Mouse (Mus musculus) limb, embryonic 11.5 days (tissue): ENCODE measurements at regions not wholly inside any gene's neighbourhood (a gene's known extent, or its start where the extent isn't known, plus 50 kb on each side); places are given as distances from the start of the nearest gene placed in this dataset.

ENCODE experiments used
- ATAC-seq: fragments of 200-750 bp; cut with Nextera tagmentation; 2 replicates; pipeline ENCODE4 v1.8.0; 2017; ENCODE audit warnings: low read depth; ENCODE audit not compliant: insufficient number of reproducible peaks, low FRiP score, low TSS enrichment
- DNase-seq: peaks from one replicate; pipeline ENCODE4 v3.0.0-alpha.2; 2015; ENCODE audit warnings: low spot score
- H3K27ac ChIP-seq: fragments of 300-500 bp; sonication (generic); replicated peaks from 2 replicates; pipeline ENCODE4 v1.5.1; 2014; ENCODE audit warnings: low read depth, mild to moderate bottlenecking, low read length
- H3K27me3 ChIP-seq: fragments of 300-500 bp; sonication (generic); 2 replicates; pipeline ENCODE4 v1.6.1; 2014; ENCODE audit warnings: mild to moderate bottlenecking, low read length, mixed read lengths; ENCODE audit not compliant: control insufficient read depth, insufficient read depth
- H3K36me3 ChIP-seq: fragments of 300-500 bp; sonication (generic); 2 replicates; pipeline ENCODE4 v1.6.1; 2014; ENCODE audit warnings: mild to moderate bottlenecking, low read length, moderate library complexity, mixed read lengths; ENCODE audit not compliant: control insufficient read depth, insufficient read depth
- H3K4me1 ChIP-seq: fragments of 300-500 bp; sonication (generic); 2 replicates; pipeline ENCODE4 v1.6.1; 2014; ENCODE audit warnings: low read length, mixed read lengths; ENCODE audit not compliant: control insufficient read depth, insufficient read depth
- H3K4me2 ChIP-seq: fragments of 300-500 bp; sonication (generic); 2 replicates; pipeline ENCODE4 v1.6.1; 2014; ENCODE audit warnings: low read depth, mild to moderate bottlenecking, moderate library complexity; ENCODE audit not compliant: severe bottlenecking
- H3K4me3 ChIP-seq: fragments of 300-500 bp; sonication (generic); 2 replicates; pipeline ENCODE4 v1.5.1; 2014; ENCODE audit warnings: low read depth, low read length
- H3K9ac ChIP-seq: fragments of 300-500 bp; sonication (generic); 2 replicates; pipeline ENCODE4 v1.6.1; 2014; ENCODE audit warnings: mild to moderate bottlenecking, low read length
- H3K9me3 ChIP-seq: fragments of 300-500 bp; sonication (generic); 2 replicates; pipeline ENCODE4 v1.6.1; 2016; ENCODE audit warnings: low read length; ENCODE audit not compliant: control insufficient read depth
- WGBS: fragments of 180-500 bp; shearing (Covaris S2); extraction: QIAGEN DNeasy Blood & Tissue Kit; methylation state at CpG from one replicate; pipeline ENCODE4 v1.1.7; 2014; 5-methylcytosine and 5-hydroxymethylcytosine counted together

GRCm38 (mm10) chr3:38007626-38008025 is 283.3 kb upstream of the Gm5148 start:
- H3K36me3 ChIP-seq = no peaks in the 10 kb centered on the region
- no peak overlapping the region for H3K4me2 ChIP-seq
- no peak for DNase-seq
- 82% methylated on average over 1 of the region's 1 CpGs for WGBS
- H3K4me3 ChIP-seq = no peak overlapping the region
- ATAC-seq = no peak
- no peak overlapping the region for H3K9ac ChIP-seq
- H3K27ac ChIP-seq = no peak overlapping the region
- no peaks in the 10 kb centered on the region for H3K27me3 ChIP-seq
- H3K4me1 ChIP-seq = no peaks in the 10 kb centered on the region; the same call in 1 of the 2 replicates
- no peaks in the 10 kb centered on the region for H3K9me3 ChIP-seq

GRCm38 (mm10) chr3:38002275-38002674 is 278.0 kb upstream of the Gm5148 start:
- WGBS = 95% methylated on average over 10 of the region's 10 CpGs
- Histone ChIP-seq H3K27ac (no peak overlapping the region), H3K4me2 (no peak overlapping the region), H3K4me3 (no peak overlapping the region), H3K36me3 (no peaks in the 10 kb centered on the region), H3K9me3 (no peaks in the 10 kb centered on the region), H3K27me3 (no peaks in the 10 kb centered on the region), H3K4me1 (no peaks in the 10 kb centered on the region), H3K9ac (no peak overlapping the region)
- DNase-seq = no peak
- no peak for ATAC-seq

GRCm38 (mm10) chr3:37999779-38000178 is 275.5 kb upstream of the Gm5148 start:
- no peaks in the 10 kb centered on the region for H3K36me3 ChIP-seq
- 89% methylated on average over 1 of the region's 1 CpGs for WGBS
- DNase-seq (no peak), ATAC-seq (no peak)
- no peak overlapping the region for H3K4me3 ChIP-seq
- peaks cover 5% of the 10 kb centered on the region; the same call in 1 of the 2 replicates for H3K4me1 ChIP-seq
- H3K9ac ChIP-seq = no peak overlapping the region
- H3K27me3 ChIP-seq = no peaks in the 10 kb centered on the region
- H3K9me3 ChIP-seq = no peaks in the 10 kb centered on the region
- H3K4me2 ChIP-seq = no peak overlapping the region
- no peak overlapping the region for H3K27ac ChIP-seq

GRCm38 (mm10) chr3:37997998-37998397 is 273.7 kb upstream of the Gm5148 start:
- H3K4me1 ChIP-seq = peaks cover 5% of the 10 kb centered on the region; the same call in 1 of the 2 replicates
- 87% methylated on average over 3 of the region's 3 CpGs for WGBS
- no peak overlapping the region for H3K9ac ChIP-seq
- no peaks in the 10 kb centered on the region for H3K36me3 ChIP-seq
- DNase-seq (no peak), ATAC-seq (no peak)
- no peak overlapping the region for H3K4me3 ChIP-seq
- H3K27me3 ChIP-seq = no peaks in the 10 kb centered on the region
- H3K9me3 ChIP-seq = no peaks in the 10 kb centered on the region
- H3K4me2 ChIP-seq = no peak overlapping the region
- H3K27ac ChIP-seq = no peak overlapping the region

GRCm38 (mm10) chr3:37989992-37990391 is 265.7 kb upstream of the Gm5148 start:
- Histone ChIP-seq H3K9ac (no peak overlapping the region), H3K4me3 (no peak overlapping the region), H3K4me1 (peaks cover 5% of the 10 kb centered on the region; the same call in 1 of the 2 replicates), H3K4me2 (no peak overlapping the region), H3K36me3 (no peaks in the 10 kb centered on the region), H3K27me3 (no peaks in the 10 kb centered on the region), H3K27ac (no peak overlapping the region), H3K9me3 (no peaks in the 10 kb centered on the region)
- 91% methylated on average over 6 of the region's 6 CpGs for WGBS
- no peak for DNase-seq
- ATAC-seq = no peak

GRCm38 (mm10) chr3:37987775-37988505 is 263.6 kb upstream of the Gm5148 start:
- DNase-seq (peak; percentile 24), ATAC-seq (0 out of 2 replicates have a peak, but pooled peaks have one; percentile 13)
- Histone ChIP-seq H3K4me1 (peaks cover 5% of the 10 kb centered on the region; the same call in 1 of the 2 replicates), H3K9me3 (no peaks in the 10 kb centered on the region), H3K9ac (no peak overlapping the region), H3K4me2 (peak overlapping the region; percentile 26), H3K4me3 (no peak overlapping the region), H3K36me3 (no peaks in the 10 kb centered on the region), H3K27ac (no peak overlapping the region), H3K27me3 (no peaks in the 10 kb centered on the region)
- 27% methylated on average over 20 of the region's 20 CpGs for WGBS

GRCm38 (mm10) chr3:37987007-37987774 is 262.9 kb upstream of the Gm5148 start:
- H3K4me2 ChIP-seq = peak overlapping the region; percentile 26
- ATAC-seq (peak; percentile 47; the same call in 1 of the 2 replicates), DNase-seq (peak; percentile 42)
- peaks cover 5% of the 10 kb centered on the region; the same call in 1 of the 2 replicates for H3K4me1 ChIP-seq
- 26% methylated on average over 14 of the region's 14 CpGs for WGBS
- H3K27ac ChIP-seq = no peak overlapping the region
- H3K36me3 ChIP-seq = no peaks in the 10 kb centered on the region
- H3K4me3 ChIP-seq = no peak overlapping the region
- H3K27me3 ChIP-seq = no peaks in the 10 kb centered on the region
- H3K9ac ChIP-seq = no peak overlapping the region
- no peaks in the 10 kb centered on the region for H3K9me3 ChIP-seq

GRCm38 (mm10) chr3:37984706-37985105 is 260.4 kb upstream of the Gm5148 start:
- Histone ChIP-seq H3K27ac (no peak overlapping the region), H3K27me3 (no peaks in the 10 kb centered on the region), H3K9me3 (no peaks in the 10 kb centered on the region), H3K36me3 (no peaks in the 10 kb centered on the region), H3K9ac (no peak overlapping the region), H3K4me1 (peaks cover 5% of the 10 kb centered on the region; the same call in 1 of the 2 replicates), H3K4me2 (no peak overlapping the region), H3K4me3 (no peak overlapping the region)
- ATAC-seq (no peak), DNase-seq (no peak)
- 85% methylated on average over 9 of the region's 9 CpGs for WGBS
